18 mouse cellular contexts compared by ENCODE assay signal in the genomic region with DNA sequence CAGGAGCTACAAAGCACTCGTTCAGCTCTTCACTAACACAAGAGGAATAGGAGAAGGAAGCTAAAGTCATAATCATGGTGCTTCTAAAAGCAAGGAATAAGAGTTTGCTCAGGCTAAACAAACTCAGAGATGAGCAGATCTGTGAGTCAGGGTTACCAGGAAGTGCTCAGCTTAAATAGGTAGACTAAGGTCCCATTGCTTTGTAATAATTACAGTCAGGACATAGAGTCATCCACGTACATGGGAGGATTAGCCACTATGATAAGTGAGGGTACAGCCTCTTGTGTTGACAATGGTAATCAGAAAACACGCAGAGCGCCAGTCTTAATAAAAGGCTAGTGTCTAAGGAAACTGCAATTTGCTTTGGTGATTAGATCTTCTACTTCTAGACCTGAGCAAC. TPM values are rescaled to one million over a fixed set of nuclear protein-coding genes. Genes with fewer than 3 reads are reported as not detected.
"Had no signal": no experiment of that assay in that cellular context is flagged by ENCODE, and none has a peak within 500 bp of the region (broad histone marks: within the 10 kb centered on the region; RNA-seq: fewer than 3 reads in every experiment).

No protein-coding gene starts in this region.

- H3K4me1 ChIP-seq: liver, embryonic 15.5 days had no signal

- H3K27ac ChIP-seq: liver, embryonic 15.5 days; lung, embryonic 15.5 days; midbrain, embryonic 10.5 days; midbrain, embryonic 12.5 days; neural tube, embryonic 12.5 days had no signal

- H3K36me3 ChIP-seq: liver, embryonic 15.5 days; lung, embryonic 15.5 days; midbrain, embryonic 10.5 days; midbrain, embryonic 12.5 days; neural tube, embryonic 12.5 days had no signal

- H3K4me3 ChIP-seq: liver, embryonic 15.5 days; lung, embryonic 15.5 days; midbrain, embryonic 10.5 days; midbrain, embryonic 12.5 days; neural tube, embryonic 12.5 days had no signal

- H3K4me2 ChIP-seq: liver, embryonic 15.5 days; lung, embryonic 15.5 days; midbrain, embryonic 12.5 days; neural tube, embryonic 12.5 days had no signal

- H3K9ac ChIP-seq: liver, embryonic 15.5 days; liver, postnatal 0 days; lung, embryonic 15.5 days; midbrain, embryonic 12.5 days; neural tube, embryonic 12.5 days had no signal

- DNase-seq: liver, postnatal 0 days; lung, adult 2 months; lung, postnatal 4 days; midbrain, embryonic 14.5 days; right cerebral cortex, postnatal 14 days; spleen, adult 18-20 months; thymus, adult 18-20 months; thymus, postnatal 14 days; thymus, postnatal 36 days had no signal

- H3K9me3 ChIP-seq: liver, embryonic 15.5 days; lung, embryonic 15.5 days; midbrain, embryonic 10.5 days; midbrain, embryonic 12.5 days; neural tube, embryonic 12.5 days had no signal

- ATAC-seq: liver, postnatal 0 days; lung, postnatal 0 days had no signal

RNA-seq across cellular contexts. Expression of a gene that starts 7.4 kb away (rescaled TPM):
- polyA plus RNA-seq: liver, embryonic 15.5 days; liver, postnatal 0 days; lung, adult 2 months; lung, embryonic 15.5 days; lung, postnatal 0 days; midbrain, postnatal 0 days; stomach, embryonic 14.5 days; thymus, postnatal 0 days had no signal
